Mouse (Mus musculus) right cerebral cortex, adult 2 months (tissue): ENCODE measurements around the gene Dzank1.

ENCODE experiments used
- DNase-seq, 2 experiments: peaks; one replicate each; pipeline ENCODE4 v3.0.0; 2021 to 2022; ENCODE audit warnings: low spot score in 2 of 2

Gene Dzank1

GRCm38 (mm10) chr2:144526981-144527820 is at the start of gene Dzank1, which contains the start of gene Polr3f:
Gene Dzank1 (minus strand): TSS chr2:144527414.
Gene Polr3f (plus strand): TSS chr2:144527718.
- peak; percentile 98 to 99 for DNase-seq

GRCm38 (mm10) chr2:144555820-144556552 is 28.8 kb upstream of the Dzank1 start, which contains the start of gene Sec23b:
Gene Sec23b (plus strand): TSS chr2:144556229.
- DNase-seq = peak; percentile 99

GRCm38 (mm10) chr2:144555286-144555819 is 28.1 kb upstream of the Dzank1 start:
- no peak for DNase-seq

GRCm38 (mm10) chr2:144553905-144554304 is 26.7 kb upstream of the Dzank1 start:
- DNase-seq = no peak

- peak; percentile 72 to 74 for DNase-seq
These were observed 23.3 kb upstream of the Dzank1 start, which contains the start of gene Rbbp9 for GRCm38 (mm10) chr2:144550529-144550928. Gene Rbbp9 (minus strand): TSS chr2:144550869.

GRCm38 (mm10) chr2:144547559-144547958 is 20.3 kb upstream of the Dzank1 start:
- DNase-seq = no peak

GRCm38 (mm10) chr2:144545481-144545880 is 18.3 kb upstream of the Dzank1 start:
- no peak for DNase-seq

- DNase-seq = no peak
These were observed 17.8 kb upstream of the Dzank1 start for GRCm38 (mm10) chr2:144545061-144545460.

GRCm38 (mm10) chr2:144544630-144545029 is 17.4 kb upstream of the Dzank1 start:
- DNase-seq = no peak

- DNase-seq = no peak
These were observed 16.5 kb upstream of the Dzank1 start for GRCm38 (mm10) chr2:144543670-144544069.

- no peak for DNase-seq
These were observed 14.0 kb upstream of the Dzank1 start for GRCm38 (mm10) chr2:144541246-144541645.

- no peak for DNase-seq
These were observed 9.9 kb upstream of the Dzank1 start for GRCm38 (mm10) chr2:144537123-144537522.

- DNase-seq = no peak
These were observed 584 bp upstream of the Dzank1 start for GRCm38 (mm10) chr2:144527821-144528174.

- peak; percentile 47 to 54 for DNase-seq
These were observed 1.4 kb downstream of the Dzank1 start for GRCm38 (mm10) chr2:144525856-144526255.

GRCm38 (mm10) chr2:144519772-144520171 is 7.4 kb downstream of the Dzank1 start:
- DNase-seq = no peak

- no peak for DNase-seq
These were observed 12.6 kb downstream of the Dzank1 start for GRCm38 (mm10) chr2:144514619-144515018.

- no peak for DNase-seq
These were observed 25.1 kb downstream of the Dzank1 start for GRCm38 (mm10) chr2:144502134-144502533.

GRCm38 (mm10) chr2:144489342-144489741 is 37.9 kb downstream of the Dzank1 start:
- no peak for DNase-seq

- DNase-seq = no peak
These were observed 39.7 kb downstream of the Dzank1 start for GRCm38 (mm10) chr2:144487476-144487875.

- no peak for DNase-seq
These were observed 41.8 kb downstream of the Dzank1 start for GRCm38 (mm10) chr2:144485439-144485838.

- no peak for DNase-seq
These were observed 43.1 kb downstream of the Dzank1 start for GRCm38 (mm10) chr2:144484084-144484483.

GRCm38 (mm10) chr2:144479421-144479820 is 47.8 kb downstream of the Dzank1 start:
- peak; percentile 35 to 57 for DNase-seq
